Mouse (Mus musculus): ENCODE measurements around the gene Tex29. TPM values are rescaled to one million over a fixed set of nuclear protein-coding genes. Genes with fewer than 3 reads are reported as not detected.

The Tex29 gene
- not detected for total RNA-seq (2021)

DNA sequence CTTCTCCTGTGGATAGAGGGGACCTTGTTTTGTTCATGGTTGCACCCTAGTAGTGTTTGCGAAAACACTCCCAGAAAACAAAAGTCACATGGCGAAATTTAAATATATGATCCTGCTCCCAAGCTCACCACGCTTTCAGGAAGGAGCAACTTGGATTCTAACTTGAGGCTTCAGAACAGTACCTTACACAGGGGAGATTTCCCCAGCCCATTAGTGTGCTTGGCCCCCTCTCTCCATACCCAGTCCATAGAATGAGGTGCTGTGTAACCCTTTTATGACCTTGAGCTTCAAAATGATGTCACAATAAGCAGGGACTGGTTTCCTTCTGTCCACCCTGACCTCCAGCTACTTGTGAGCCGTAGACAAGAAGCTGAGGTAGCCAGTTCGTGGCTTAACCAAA lies at the start of gene Tex29:
Tex29 (plus strand) TSS at position 301 of the 400 bp plus-strand sequence.
- intact Hi-C loops (cut with DNase I) = no loop called here

DNA sequence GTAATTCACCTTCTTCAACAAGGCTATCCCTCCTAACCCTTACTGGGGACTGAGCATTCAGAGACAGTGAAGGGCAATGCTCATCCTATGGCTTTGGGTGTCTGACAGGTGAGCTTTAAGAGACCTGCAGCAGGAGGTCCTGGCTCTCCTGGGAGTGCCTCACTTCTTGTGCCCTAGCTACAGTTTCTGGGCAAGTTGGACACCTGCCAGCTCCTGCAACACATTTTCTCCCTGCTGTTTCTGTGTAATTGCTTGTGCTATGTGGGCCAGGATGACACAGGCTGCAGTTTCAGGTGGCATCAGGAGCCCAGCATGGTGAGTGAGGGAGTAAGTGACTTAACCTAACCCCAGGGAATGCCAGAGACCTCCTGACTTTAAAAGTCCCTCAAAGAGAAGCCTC lies 45.3 kb upstream of the Tex29 start:
- DNase-seq (ENCODE audit: extremely low spot score in 1 of 2, low spot score in 2 of 2) = peak in 1 of 2 experiments; percentile 60

More for the DNA sequence above, at the start of gene Tex29:
- no peak for DNase-seq (ENCODE audit: extremely low spot score in 1 of 2, low spot score in 2 of 2)

DNA sequence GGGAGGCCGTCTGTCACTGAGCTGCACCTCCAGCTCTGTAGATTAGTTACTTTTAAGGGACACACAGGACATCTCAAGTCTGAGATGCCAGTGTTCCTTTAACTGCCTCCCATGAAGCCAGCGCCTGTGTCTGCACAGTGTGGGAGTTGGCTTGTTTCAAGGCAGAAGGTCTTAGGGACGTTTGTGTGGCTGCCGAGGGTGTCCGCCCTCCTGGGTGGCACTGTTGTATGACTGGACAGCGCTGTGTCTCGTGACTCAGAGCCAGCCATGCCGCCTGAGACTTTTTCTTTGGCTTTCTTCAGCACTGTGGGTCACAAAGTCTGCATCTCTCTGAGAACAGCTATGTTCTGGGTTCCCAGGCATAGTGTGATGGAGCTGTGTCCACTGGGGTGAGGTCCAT lies 43.1 kb upstream of the Tex29 start:
- intact Hi-C loops (cut with DNase I) = no loop called here
- no peak for DNase-seq (ENCODE audit: extremely low spot score in 1 of 2, low spot score in 2 of 2)

More for the DNA sequence above, 45.3 kb upstream of the Tex29 start:
- intact Hi-C loops (cut with DNase I) = loop anchor here (5.0 kb wide), 1 partner anchor 38 kb away; no protein-coding TSS in a partner anchor

DNA sequence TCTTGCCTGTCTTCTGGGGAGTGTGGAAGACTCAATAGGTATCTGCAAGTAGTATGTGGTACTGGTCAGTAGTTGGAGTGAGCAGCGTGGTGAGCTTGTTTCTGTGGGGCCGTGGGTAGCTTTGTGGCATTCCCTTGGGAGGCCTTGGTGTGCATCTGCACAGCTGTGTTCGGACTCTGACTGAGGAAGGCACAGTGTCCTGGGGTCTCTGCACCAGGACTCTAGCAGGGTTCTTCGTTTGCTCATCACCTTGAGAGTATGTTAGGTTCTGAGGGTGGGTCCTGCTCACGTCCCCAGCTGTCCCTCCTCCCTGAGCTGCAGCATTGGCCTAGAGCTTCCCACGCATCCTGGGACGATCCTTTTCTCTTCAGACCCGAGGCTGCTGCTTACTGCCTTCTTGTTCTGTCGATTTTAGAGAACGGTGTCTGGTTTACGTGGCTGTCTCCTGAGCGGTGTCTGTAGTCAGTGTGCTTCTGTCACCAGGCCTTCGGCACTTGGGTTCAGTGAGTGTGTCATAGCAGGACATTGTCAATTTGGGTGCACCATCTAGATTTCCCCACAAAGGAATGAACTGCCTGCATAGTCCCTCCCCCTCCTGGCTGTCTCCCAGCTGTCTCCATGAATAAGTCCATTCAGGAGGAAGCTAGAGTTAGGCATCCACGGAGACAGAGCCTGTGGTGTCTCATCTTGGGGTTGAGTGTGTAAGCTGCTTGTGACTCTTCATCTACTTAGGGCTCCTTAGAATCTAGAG lies 42.4 kb upstream of the Tex29 start:
- peak in 1 of 2 experiments; percentile 71 for DNase-seq (ENCODE audit: extremely low spot score in 1 of 2, low spot score in 2 of 2)
- intact Hi-C loops (cut with DNase I) = no loop called here

DNA sequence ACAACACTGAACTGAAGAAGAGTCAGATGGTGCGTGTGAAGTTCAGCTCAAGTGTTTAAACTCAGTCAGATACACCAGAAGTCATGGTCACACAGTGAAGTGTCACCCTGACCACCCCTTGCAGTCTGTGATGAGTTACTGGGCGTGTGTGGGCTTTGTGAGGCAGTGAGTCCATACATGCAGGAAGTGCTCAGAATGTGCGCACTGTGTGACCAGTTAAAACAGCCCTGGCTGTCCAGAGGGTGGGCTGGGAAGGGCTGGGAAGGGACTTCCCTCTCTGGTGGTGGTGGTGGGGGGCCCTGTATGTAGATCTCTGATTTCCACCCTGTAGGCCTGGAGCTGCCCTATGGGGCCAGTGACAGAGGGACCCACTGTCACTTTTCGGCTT lies 41.8 kb upstream of the Tex29 start:
- no peak for DNase-seq (ENCODE audit: extremely low spot score in 1 of 2, low spot score in 2 of 2)
- intact Hi-C loops (cut with DNase I) = no loop called here

DNA sequence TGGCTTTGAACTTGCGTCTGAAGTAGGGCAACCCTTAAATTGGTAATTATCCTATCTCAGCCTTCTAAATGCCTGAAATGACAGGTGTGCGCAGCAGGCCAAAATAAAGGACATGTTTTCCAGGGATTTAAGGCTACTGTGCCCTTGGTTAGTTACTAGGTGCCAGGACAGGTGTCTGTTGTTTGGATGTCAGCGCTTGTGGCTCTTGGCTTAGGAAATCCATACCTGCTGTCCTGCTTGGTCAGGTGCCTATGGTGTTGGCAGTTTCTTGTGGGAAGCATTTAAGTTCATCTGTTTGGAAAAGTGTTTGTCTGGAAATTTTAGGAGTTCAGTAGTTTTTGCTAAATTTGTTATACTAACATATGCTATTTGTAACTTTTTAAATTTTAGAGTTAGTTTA lies 41.2 kb upstream of the Tex29 start:
- intact Hi-C loops (cut with DNase I) = no loop called here

DNA sequence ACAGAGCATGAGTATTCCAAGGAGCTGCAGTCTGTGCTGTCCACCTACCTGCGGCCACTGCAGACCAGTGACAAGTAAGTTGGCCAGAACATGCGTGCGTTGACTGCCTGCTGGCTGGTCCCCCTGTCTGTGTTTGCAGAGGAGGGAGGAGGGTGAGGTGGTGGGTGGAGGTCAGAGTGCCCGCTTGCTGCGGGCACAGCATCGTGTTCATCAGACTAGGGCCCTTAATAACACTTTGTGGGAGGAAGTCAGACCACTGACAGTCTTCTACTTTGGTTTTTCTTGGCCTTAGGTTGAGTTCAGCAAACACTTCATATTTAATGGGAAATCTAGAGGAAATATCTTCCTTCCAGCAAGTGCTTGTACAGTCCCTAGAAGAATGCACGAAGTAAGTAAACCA lies 39.8 kb upstream of the Tex29 start:
- intact Hi-C loops (cut with DNase I) = no loop called here
- no peak for DNase-seq (ENCODE audit: extremely low spot score in 1 of 2, low spot score in 2 of 2)

More for the DNA sequence above, 41.2 kb upstream of the Tex29 start:
- DNase-seq (ENCODE audit: extremely low spot score in 1 of 2, low spot score in 2 of 2) = no peak

DNA sequence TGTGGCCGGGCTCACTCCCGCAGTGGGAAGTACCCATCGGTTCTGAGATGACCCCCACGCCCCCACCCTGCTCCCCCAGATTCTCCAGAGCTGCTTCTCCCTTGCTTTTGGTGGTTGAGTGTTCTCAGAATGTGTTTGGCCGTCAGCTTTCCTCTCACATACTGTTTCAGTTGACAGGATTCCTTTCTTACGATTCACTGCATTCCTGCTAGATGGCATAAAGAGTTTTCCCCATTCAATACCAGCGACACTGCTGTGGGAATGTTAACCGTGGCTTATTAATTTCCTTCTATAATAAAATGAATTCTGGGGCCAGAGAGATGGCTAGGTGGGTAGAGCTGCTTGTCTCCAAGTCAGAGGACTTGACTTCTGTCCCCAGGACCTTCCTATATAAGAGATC lies 38.7 kb upstream of the Tex29 start:
- intact Hi-C loops (cut with DNase I) = no loop called here
- no peak for DNase-seq (ENCODE audit: extremely low spot score in 1 of 2, low spot score in 2 of 2)

DNA sequence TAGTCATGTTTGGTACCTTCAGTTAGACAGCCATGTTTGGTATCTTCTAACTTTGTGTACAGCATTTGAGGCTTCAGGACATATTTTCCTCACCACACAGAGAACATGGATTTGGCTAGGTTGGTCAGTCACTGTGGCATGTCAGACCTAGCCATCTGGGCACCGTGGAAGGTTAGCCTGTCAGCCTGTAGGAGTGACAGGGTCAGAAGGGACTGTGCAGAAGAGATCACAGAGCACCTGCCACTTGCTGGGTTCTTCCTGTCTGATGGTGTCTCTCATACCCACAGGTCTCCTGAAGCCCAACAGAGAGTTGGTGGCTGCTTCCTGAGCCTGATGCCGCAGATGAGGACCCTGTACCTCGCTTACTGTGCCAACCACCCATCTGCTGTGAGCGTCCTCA lies 35.4 kb upstream of the Tex29 start:
- intact Hi-C loops (cut with DNase I) = no loop called here
- DNase-seq (ENCODE audit: extremely low spot score in 1 of 2, low spot score in 2 of 2) = no peak

DNA sequence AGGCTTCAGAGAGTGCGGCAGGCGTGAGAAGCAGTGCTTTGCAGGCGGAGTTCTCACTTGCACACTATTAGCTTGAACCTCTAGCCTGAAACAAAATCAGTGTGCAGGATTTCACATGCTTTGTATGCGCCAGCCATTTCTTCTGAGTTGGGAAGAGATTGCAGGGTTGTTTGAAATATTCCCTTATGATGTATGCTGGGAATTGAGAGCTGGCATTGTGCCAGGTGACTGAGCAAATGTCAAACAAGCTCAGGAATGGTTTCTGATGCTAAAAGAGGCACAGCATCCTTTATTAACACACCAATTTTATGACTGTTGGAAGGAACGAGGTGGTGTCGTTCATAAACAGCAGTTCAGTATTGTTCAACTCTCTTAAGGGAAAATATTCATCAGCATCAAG lies 34.0 kb upstream of the Tex29 start:
- DNase-seq (ENCODE audit: extremely low spot score in 1 of 2, low spot score in 2 of 2) = no peak
- intact Hi-C loops (cut with DNase I) = no loop called here

DNA sequence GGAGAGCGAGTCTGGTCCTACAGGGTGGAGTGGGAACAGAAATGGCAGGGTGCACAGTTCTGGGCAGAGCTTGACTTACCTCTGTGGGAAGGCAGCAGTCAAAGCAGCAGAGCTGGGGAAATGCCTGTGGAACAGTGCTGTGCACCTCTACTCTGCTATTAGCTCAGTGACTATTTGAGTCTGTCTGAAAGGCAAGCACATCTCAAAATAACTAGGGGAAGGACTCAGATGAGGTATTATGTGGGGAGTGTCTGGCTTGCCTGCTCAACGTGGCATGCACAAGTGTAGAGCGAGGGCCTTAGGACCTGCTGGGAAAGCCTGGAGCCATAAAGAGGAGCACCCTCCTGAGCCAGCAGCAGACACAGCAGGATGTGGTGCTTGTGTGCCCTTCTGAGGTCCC lies 32.9 kb upstream of the Tex29 start:
- intact Hi-C loops (cut with DNase I) = no loop called here
- DNase-seq (ENCODE audit: extremely low spot score in 1 of 2, low spot score in 2 of 2) = no peak

DNA sequence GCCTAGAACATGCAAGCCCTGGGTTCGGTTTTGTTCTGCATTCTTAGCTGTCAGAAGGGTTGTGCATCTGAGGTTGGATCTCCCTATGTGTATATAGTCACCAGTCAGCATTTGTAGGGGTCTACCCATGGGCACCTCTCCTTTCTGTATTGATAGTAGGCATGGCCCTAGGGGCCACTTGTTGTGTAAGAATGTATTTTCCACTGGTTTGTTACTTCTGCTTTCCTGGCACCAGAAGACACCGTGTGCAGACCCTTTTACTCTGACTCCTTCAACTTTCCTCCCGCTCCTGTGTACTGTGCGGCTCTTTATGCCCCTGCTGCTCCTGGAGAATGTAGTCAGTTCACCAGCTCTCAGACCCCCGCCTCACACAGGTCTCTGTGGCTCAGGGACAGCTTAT lies 32.2 kb upstream of the Tex29 start:
- no peak for DNase-seq (ENCODE audit: extremely low spot score in 1 of 2, low spot score in 2 of 2)
- intact Hi-C loops (cut with DNase I) = no loop called here

DNA sequence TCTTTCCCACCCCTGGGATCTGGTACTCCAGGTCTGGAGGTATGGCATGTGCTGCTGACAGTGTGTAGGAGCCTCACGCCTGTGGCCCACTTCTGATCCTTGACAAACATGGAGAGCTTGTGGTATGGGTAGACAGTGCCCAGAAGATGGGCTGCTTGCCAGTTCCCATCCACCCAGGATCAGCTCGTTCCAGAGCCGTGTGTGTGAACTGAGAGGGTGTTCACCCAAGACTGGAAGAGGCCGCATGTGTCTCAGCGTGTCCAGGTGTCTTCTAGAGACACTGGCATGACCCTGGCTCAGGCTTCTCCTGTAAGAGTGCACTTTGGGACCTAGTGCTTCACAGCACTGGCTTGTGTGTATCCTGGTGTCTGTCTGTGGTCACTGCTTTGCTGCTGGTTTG lies 29.8 kb upstream of the Tex29 start:
- no peak for DNase-seq (ENCODE audit: extremely low spot score in 1 of 2, low spot score in 2 of 2)
- intact Hi-C loops (cut with DNase I) = no loop called here

DNA sequence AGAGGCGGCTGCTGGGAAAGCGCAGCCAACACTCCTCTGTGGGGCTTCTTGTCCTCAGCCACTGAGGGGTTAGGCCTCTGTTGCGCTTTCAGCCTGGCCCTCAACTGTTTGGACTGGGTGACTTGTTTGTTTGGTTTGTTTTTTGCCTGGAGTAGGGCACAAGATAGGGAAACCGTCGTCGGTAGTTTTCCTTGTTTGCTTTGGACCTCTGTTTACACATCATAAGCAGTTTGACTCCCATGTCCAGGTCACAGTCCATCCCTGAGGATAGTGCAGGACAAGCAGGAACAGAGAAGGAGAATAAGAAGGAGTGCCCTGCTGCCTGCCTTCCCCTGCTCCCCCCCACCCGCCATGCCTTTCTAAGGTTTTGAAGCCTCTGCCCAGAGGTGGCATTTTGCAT lies 26.5 kb upstream of the Tex29 start:
- intact Hi-C loops (cut with DNase I) = no loop called here
- DNase-seq (ENCODE audit: extremely low spot score in 1 of 2, low spot score in 2 of 2) = no peak

DNA sequence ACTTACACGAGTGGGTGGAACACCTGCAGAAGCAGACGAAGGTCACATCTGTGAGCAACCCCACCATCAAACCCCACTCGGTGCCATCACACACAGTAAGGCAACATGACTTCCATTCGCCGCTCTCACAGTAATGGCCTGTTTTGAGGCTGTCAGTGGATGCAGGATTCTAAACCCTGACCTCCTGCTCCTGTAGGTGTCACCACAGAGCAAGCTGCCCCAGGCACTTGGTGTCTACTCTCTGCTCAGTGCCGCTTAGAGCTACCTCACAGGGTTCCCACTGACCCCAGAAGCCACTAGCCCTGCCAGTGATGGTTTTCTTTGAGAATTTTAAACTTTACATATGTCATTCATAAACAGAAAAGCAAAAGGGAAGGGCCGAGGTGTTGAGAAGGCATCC lies 25.1 kb upstream of the Tex29 start:
- intact Hi-C loops (cut with DNase I) = no loop called here
- no peak for DNase-seq (ENCODE audit: extremely low spot score in 1 of 2, low spot score in 2 of 2)

DNA sequence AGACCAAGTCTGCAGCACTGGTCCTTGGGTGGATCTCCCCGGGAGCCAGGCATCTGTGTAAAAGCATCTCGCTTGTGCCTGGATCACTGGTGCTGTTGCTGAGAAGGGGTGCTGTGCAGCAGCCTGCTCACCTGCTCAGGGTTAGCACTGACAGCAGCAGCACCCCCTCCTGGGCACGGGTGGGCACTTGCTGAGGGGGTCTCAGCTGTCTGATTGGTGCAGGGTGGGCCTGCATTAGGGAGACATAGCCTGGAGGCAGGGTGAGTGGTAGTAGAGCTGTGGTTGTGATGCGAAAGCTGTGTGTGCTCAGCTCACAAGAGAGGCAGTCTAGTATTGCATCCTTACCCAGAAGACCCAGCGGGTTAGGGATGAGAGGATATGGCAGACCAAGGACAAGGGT lies 20.1 kb upstream of the Tex29 start:
- intact Hi-C loops (cut with DNase I) = no loop called here

DNA sequence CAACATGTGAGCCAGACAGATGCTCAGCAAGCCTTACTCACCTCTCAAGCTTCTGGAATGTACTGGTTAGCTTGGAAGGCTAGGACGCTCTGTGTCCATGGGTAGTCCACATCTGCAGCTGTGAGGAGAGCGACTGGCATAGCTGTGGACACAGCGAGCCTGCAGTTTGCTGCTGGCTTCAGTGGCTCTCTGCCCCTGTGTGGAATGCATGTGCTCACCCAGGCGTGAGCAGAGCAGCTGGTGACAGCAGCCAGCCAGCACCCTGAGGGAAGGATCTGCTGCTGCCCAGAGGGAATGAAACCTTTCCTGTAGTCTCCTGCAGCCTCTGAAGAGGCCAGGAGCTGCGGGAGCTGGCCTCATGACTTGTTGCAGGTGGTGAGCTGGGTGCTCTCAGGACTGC lies 19.7 kb upstream of the Tex29 start:
- intact Hi-C loops (cut with DNase I) = no loop called here

More for the DNA sequence above, 20.1 kb upstream of the Tex29 start:
- DNase-seq (ENCODE audit: extremely low spot score in 1 of 2, low spot score in 2 of 2) = no peak

DNA sequence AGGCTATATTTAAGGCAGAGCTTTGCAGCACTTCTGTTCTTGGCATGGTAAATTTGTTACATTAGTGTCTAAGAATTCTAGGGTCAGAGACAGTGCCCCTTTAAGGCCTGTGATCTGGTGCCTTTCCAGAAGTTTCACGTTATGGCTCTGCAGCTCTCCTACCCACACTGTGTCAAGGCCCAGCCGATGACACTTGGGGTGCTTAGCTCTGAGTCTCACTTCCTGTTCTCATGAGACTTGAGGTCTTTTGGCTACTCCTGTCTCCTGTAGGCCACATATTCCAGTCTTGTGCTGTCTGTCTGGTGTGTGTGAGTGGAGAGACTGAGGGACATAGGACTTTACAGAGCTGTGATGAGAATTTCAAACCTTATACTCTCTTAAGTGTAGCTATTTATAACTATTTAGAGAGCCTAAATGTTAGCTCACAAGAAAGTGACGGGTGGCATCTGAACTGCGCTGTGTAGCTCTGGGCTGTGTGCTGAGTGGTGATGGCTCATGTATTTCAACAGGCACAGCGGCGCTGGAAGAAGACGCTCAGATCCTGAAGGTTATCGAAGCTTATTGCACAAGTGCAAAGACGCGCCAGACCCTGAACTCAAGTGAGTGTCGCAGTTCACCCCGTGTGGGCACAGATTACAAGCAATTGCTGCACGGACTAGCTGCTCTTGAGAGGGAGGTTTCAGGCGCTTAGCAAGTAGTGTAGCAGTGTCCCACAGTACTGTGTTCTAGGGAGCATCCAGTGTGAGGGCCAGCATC lies 18.6 kb upstream of the Tex29 start:
- DNase-seq (ENCODE audit: extremely low spot score in 1 of 2, low spot score in 2 of 2) = no peak
- intact Hi-C loops (cut with DNase I) = no loop called here

More for the DNA sequence above, 19.7 kb upstream of the Tex29 start:
- no peak for DNase-seq (ENCODE audit: extremely low spot score in 1 of 2, low spot score in 2 of 2)

DNA sequence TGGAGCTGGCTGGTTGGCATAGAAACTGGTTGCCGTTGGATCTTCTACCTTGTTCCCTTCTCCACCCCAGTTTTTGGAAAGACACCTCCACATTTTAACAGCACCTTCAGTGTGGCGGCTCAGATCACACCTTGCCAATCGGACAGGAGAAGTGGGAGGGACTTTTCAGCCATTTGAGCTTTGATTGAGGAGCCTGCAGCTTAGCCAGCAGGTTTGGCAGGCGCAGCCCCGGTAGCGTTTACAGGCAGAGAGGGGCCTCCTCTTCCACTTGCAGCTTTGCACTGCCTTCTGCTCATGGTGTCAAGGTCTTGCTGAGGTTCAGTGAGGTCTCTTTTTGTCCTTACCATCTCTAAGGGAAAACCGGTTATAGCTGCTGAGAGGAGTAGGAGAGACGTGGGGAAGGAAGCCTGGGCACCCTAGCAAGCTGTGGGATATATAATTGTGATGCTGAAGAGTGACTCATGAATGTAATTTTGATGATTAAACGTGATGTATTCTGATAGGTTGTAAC lies 17.7 kb upstream of the Tex29 start:
- intact Hi-C loops (cut with DNase I) = no loop called here
- DNase-seq (ENCODE audit: extremely low spot score in 1 of 2, low spot score in 2 of 2) = no peak

DNA sequence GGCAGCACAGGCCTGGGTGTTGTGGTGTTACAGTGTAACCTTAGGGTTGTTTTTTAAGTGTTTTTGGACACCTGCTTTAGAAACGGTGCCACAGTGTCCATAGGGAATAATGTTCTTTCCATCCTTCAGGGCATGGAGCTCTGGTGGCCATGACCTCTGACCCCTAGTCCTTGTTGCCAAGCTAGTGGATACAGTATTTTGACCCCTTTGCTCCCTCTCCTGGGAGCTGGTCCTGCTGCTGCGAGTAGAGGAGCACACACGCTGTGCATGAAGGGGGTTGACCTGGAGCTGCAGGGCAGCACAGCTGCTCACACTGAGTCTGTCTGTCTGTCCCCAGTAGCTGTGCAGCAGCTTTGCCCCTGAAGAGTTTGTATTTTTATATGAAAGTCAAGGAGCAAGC lies 14.5 kb upstream of the Tex29 start:
- DNase-seq (ENCODE audit: extremely low spot score in 1 of 2, low spot score in 2 of 2) = no peak
- intact Hi-C loops (cut with DNase I) = loop anchor here (2.0 kb wide), 1 partner anchor 17 kb away; no protein-coding TSS in a partner anchor
